Mouse (Mus musculus) ovary, postnatal 14 days (tissue): Measurements from ENCODE around the gene Als2cl.

Source experiments
- DNase-seq: peaks from one replicate; pipeline ENCODE4 v3.0.0; 2022; ENCODE audit warnings: low spot score

Als2cl gene

DNA sequence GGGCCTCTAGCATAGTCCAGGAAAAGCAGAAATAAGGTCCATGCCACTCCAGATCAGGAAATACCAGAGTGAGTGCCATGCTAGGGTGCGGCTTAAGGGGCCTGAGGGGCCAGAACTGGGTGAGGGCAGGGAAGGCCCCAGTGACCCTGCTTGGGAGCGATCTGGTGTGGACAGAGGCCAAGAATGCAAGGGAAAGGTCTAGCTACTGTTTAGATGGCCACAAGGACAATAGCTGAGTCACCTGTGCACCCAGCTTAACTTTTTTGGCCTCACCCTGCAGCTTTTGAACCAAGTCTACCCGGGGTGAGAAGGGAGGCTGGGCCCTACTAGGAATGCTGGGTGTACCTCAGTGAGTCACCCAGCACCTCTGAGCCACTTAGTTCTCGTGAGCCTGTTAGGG, 1.1 kb downstream of the Als2cl start:
- peak; percentile 22 for DNase-seq

DNA sequence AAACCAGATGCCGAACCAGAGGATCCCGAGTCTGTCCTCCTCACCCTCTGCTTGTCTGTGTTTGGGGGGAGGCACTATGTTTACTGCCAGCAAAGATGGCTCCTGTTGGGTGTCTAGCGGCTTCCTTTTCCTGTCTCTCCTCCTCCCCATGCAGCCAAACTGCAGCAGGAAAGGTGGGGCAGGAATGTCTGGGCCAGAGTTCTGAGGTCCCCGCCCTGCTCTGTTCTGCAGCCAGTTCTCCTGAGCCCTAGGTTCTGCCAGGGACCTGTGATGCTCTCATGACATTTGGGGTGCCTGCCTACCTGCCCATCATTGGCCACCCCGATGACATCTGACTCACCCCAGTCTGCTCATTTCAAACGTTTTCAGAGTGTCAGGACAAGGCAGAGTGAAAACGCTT, 2.3 kb downstream of the Als2cl start:
- no peak for DNase-seq

DNA sequence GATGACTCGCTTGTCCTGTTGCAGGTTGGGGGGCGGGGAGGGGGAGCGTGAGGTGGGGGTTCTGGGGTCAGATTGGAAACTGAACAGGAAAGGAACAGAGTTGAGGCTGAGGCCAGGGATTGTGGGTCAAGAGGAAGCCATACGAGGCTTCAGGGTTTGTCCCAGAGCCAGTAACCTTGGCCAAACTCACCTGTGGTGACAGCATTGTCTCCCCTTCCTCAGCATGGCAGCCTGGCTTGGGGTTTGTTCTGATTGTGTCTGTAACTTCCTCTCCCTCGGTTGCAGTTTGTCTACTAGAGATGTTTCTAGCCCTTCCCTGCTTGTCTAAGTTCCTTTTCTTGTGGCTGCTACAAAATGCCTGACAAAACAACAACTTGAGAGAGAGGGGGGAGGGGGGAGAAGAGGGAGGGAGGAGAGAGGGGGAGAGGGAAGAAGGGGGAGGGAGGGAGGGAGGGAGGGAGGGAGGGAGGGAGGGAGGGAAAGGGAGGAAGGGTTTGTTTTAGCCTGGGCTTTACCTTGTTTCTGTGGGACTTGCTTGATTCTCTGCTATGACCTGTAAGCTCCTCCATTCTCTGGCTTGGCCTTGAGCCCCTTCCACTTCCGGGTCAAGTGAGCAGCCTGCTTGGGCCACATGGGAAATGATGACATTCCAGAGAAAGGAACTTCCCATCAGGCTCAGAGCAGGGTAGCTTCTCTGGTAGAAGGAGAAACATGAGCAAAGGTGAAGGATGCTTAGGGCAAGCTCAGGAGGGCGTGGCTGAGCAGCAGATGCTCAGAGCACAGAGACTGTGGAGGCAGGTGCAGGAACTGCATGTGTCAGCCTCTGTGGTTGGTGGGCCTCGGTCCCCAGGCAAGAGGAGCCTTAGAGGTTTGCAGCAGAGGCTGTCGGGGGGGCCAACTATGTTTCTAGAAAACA, 8.0 kb downstream of the Als2cl start:
- DNase-seq, result no peak

DNA sequence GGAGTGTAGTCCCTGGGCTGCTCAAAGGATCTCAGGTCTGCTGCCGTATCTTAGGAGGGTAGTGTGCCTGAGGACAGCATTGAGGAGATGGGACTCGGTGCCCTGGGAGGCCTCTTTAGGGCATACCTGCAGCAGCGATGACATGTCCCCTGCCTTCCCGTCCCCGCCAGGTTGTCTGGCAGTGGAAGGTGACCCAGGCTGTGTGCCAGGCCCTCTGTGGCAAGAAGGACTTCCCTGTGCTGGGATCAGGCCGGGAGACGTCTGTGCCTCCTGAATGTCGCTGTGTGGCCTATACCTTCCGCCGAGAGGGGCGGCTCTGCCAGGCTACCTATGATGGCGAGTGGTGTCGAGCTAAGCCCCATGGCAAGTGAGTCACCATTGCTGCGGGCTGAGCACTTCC, 9.3 kb downstream of the Als2cl start:
- no peak for DNase-seq

DNA sequence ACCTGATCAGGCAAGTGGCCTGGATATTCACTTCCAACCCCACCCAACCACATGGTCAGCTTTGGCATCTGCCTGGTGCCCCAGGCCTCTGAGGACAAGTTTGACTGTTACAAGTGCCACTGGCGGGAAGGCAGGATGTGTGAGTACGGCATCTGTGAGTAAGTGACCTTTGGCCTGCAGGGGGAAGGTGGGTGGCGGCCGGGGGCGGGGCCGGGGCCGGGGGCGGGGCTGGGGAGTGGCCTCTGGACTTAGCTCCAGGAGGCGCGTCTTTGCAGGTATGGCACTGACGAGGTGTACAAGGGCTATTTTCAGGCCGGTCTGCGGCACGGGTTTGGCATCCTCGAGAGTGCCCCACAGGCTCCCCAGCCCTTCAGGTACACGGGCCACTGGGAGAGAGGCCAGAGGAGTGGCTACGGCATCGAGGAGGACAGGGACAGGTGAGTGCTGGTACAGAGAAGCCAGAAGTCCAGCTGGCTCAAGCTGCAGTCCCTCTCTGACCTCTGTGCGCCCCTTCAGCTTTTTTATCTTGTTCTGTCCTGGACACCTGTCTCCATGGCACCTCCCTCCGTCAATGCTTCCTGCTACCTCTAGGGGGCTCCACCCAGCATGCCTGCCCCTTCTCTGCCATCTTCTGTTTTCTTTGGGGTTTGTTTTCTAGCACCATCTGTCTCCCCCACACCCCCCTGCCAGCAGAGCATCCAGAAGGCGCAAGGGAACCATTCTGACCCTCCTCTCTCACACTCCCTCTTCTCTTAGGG, 10.5 kb downstream of the Als2cl start:
- DNase-seq, result no peak

DNA sequence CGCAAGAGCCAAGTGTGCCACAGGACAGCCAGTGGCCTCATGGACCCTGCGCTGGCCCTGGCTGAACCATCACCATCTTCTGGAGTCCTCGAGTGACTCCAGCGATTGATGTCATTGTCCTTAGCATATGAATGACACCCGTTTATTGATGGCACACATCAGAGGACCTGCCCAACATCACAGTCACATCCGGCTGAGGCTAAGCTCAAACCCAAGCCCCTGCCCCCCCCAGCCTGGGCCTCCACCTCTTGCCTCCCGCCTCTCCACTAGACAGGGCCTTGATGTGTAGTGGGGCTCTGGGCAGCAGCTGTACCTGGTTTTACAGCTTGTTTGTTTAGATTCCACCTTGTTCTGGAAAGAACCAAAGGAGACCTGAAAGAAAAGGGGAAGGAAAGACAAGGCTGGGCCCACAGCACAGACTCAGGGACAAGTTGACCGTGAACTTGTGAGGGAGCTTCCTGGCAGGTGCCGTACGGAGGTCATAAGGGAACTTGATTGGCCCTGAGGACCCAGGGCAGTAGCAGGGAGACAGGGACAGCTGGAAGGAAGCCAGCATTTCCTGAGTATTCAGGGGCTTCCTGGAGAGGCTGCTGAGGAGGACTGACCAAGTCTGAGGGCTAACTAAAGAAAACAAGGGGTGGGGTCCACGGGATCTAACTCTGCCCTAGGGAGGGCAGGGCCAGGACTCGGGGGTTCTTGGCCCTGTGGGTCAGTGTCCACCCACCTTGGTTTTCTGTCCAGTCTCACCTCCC, 11.6 kb downstream of the Als2cl start:
- no peak for DNase-seq

DNA sequence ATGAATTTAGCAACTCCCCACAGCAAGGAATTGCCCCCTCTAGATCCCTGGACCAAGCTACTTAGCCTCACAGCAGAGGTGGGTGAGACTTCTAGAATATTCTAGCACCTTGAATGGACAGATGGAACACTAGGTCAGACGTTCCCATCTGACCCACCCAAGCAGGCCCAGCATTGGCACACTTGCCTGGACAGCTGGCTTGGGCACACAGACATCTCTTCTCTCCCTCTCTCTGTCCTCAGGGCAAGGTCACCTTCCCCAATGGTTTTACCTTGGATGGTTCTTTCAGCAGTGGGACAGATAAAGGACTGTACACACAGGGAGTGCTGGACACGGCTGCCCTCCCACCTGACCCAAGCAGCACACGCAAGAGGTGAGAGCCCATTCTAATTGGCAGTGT, 12.9 kb downstream of the Als2cl start:
- no peak for DNase-seq

DNA sequence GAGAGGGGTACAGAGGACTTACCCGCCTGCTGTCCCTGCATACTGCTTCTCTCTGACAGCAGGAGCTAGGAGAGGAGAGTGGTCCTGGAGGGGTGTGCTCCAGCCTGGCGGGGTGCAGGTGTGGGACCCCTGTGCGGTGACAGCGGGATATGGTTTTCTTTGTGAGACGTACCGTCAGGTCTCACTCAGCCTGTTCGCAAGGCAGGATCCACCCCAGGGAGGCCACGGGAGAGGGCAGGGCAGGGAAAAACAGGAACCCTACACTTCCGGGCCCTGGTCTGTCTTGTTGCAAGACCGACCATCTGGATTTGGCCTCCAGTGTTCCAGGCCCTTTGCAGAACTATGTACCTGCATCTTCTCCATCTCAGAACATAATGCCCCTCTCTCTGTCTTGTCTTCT, 13.8 kb downstream of the Als2cl start:
- no peak for DNase-seq

DNA sequence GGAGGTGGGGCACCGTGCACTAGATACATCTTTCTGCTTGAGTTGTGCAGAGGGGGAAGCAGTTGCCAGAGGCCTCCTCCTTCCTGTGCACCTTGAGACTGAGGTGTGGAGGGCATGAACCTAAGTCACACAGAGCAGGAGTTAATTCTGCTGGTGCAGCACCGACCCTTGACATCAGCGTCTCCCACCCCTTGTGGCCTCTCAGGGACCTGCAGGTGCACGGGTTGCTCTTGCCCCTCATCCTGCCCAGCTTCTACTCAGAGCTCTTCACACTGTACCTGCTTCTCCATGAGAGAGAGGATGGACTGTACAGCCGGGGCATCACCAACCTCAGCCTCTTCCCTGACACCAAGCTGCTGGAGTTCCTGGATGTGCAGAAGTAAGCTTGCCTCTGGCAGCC, 15.8 kb downstream of the Als2cl start:
- no peak for DNase-seq

DNA sequence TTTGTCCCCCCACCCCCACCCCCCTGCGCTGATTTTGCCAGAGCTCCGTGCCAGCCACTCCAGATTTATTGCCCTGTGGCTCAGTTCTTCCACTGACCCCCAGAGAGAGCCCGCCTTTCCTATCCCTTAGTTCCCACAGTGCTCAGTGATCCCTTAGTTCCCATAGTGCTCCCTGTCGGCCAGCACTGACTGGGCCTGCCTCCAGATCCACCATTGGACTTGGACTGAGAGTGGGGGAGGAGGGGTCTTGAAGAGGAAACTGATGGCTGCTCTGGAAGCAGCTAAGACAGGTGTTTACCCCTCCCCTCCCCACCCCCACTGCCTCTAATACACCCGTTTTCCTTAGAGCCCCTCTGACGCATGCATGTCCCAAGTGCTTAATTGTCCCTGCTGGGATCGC, 16.3 kb downstream of the Als2cl start:
- no peak for DNase-seq

DNA sequence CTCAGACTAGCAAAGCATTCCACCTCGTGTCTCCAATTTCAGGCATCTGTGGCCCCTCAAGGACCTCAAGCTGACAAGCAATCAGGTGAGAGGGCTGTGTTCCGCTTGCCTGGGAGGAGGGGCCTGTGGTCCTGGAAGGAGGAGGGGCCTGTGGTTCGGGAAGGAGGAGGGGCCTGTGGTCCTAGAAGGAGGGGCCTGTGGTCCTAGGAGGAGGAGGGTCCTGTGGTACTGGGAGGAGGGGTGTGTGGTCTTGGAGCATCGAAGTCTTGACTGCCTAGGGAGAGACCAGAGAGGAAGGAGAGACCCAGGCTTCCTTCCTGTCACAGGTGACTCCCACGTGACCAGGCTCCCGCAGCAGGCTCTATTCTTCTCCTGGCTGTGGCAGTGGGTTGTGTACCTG, 16.9 kb downstream of the Als2cl start:
- no peak for DNase-seq

DNA sequence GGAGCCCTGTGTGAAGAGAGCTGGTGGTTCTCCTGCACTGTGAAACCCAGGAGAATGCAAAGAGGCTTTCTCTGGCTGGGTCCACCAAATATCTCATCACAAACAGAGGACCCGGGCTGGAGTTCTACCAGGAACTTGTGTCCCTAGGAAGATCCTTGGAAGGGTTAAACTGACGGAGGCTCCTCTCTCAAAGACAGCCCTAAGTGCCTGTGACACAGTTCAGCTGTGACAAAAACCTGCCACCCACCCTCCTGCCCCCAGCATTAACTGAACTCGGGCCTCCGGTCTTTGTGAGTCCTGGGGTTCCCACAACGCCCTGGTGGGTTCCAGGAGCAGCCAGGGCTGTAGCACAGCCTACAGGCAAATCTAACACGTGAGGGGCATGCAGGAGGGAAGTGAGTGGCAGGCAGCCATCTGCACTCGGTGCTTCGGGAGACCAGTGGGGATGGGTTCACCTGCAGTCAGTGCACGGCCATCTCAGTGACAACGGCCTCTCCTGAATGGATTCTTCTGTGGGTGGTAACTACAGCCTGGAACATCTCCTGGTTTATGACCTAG, 19.9 kb downstream of the Als2cl start:
- no peak for DNase-seq

DNA sequence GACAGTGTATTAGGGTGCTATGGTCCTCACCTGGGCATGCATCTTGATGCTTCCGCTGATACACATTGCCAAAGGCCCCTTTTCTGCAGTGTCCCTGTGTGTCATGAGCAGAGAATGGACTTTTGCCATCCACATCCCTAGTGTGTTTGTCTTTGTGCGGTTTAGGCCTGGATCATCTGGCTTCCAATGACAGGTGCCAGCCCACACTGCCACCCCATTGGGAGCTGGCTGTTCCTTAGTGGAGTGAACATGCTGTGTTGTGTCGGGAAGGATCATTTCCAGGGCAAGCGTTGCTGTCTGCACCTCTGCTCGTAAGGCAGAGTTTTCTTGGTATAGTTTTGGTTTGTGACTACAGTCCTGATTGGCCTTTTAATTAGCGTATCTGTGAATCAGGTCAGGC, 21.5 kb downstream of the Als2cl start:
- DNase-seq, result no peak

DNA sequence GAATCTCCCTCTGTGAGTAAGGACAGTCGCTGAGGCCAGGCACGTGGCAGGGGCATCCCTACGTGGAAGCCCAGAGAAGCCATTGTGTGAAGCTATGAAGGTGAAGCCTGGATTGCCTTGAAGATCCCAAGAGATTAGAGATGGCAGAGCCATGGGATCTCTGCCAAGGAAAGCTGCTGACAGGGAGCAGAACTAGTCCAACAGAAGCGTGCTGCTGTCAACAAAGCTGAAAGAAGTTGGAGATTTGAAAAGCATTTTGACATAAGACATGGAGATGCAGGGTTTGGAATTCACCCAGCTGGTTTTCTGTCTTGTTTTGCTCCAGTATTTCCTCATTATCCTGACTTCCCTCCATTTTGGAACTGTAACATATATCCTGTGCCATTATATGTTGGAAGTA, 22.6 kb downstream of the Als2cl start:
- DNase-seq, result no peak

DNA sequence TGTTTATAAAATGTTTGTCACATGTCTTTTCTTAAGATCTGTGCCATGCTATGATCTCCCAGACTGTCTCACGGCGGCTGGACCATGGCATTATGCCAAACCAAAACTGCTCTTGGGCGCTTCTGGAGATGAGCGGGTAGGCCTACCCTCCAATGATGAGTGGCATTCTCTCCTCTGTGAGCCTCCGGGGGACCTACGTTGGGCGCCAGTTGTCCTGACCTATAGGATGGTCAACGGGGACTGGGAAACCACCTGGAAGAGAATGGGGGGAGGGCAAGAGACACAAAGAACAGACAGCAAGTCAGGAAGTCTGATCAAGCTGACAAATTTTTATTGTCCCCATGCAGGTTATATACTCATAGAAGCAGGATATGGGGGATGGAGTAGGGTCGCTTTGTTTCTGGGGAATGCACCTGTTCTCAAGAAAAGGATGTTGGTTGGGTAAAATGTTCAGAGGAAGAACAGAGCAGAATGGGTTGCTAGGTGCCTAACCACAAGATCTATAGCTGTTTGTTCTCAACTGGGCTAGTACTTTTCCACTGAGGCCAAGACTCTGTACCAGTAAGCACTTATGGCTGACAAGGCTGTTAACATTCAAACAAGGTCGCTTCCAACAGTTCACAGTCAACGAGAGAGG, 27.6 kb downstream of the Als2cl start:
- no peak for DNase-seq

DNA sequence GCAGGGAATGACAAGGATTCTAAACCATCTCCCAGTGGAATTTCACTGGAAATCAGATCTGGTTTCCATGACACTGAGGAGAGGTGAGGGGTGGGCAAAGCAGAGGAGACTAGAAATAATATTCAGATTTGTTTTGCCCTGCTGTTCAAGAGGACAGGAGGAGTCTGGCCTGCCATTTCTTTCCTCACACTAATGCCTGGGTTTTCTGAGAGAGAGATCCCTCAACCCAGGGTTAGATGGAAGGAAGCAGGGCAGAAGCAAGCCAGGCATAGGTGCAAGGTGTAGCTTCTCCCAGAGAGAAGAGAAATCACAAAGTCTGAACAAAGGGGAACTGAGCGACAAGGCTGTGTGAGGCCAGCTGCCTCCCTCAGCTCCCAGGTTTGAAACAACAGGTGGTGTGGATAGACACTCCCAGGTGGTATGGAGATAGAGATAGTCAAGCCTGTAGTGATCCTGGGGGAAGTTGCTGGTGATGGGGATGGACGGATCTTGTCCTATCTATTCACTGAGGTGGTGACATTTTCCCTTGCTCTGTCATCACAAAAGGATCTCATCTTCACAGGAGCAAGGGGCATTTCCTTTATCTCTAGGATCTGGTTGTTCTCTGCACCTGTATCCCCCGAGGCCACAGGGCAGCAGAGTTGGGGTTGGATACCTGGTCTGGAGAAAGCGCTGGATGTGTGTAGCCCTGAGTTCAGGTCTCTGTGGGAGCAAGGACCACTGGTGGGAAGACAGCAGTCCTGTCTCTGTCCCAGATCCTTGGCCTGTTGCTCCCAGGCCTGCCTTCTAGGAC, 28.4 kb downstream of the Als2cl start:
- DNase-seq, result no peak

DNA sequence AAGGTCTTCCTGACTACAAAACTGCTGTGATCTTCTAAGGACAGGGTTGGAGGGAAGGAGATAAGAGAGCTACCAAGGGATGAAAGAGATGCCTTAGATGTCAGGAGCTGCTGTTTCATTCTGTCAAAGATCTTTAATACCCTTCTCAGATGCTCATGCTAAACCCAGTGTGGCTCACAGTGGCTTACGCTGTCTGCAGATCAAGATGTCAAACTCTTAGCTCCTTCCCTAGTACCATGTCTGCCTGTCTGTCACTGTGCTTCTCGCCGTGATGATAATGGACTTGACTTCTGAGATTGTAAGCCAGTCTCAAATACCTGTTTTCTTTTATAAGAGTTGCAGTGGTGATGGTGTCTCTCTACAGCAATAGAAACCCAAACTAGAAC, 29.0 kb downstream of the Als2cl start:
- no peak for DNase-seq

DNA sequence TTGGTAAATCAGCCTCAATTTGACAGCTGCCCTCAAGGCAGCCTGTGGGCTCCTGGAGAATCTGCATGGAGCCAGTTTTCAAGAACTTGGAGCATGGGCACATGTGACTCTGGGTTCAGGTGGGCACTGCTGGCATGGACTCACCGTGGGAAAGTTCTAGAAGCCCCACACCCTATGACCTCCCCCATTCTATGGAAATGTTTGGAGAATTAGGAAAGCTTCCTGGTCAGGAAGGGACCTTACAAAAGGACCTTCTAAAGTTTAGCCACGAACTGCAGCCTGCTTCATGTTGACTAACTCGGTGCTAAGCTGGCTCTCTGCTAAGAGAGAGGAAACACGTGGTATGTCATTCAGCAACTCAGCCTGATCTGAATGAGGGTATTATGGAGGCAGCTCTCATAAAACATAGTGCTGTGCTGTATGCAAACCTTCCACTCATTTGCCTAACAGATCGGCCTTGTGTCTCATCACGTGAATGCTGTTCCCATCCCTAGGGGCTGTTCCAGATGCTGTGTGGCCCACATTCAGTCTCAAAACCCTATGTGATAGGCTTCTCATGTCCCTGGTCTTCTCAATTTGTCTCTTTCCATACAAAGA, 29.8 kb downstream of the Als2cl start:
- no peak for DNase-seq

DNA sequence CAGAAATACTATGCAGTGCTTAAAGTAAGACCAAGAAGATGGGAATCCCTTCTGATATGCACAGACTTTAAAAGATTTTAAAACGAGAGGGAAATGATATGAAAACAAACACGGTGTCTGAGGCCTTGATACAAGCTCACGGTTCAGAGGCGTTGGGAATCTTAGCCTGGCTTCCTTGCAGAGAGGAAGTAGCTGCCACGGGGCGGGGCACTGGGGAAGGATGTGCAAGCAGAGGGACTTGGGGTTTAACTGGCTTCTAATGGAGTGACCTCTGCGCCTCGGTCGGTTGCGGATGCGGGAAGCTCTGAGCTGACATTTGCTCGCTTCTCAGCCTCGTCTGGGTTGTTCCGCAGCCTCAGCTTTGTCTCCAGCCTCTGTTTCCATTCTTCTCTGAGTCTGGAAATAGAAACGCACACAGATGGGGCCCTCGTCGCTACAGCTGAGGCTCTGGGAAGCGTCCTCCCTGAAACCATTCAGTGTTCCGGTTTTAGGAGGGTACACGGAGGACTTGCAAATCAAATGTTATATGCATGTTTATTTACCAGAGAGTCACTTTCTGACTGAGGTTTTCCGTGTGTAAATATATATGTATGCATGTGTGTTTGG, 35.1 kb downstream of the Als2cl start:
- DNase-seq, result no peak

DNA sequence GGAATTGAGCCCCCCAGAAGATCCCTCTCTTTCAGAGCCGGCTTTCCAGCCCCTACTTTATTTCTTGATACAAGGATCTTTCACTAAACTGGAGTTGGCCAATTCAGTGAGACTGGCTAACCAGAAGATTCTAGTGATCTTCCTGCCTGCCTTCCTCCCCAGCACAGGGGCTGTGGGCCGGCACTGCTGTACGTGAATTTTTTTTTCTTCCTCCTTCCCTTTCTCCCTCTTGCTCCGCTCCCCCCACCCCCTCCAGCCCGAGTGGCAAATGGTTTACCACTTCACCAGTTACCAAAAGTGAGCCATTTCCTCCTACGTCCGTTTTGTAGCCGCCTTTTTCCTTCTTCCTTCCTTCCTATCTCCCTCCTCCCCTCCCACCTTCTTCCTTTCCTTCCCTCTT, 35.8 kb downstream of the Als2cl start:
- no peak for DNase-seq
